Mouse (Mus musculus) embryonic facial prominence, embryonic 11.5 days (tissue): Measurements from ENCODE around the gene Rxra. TPM values are rescaled to one million over a fixed set of nuclear protein-coding genes. Genes with fewer than 3 reads are reported as not detected.

Source experiments
- ATAC-seq: fragments of 200-750 bp; cut with Nextera tagmentation; replicated peaks from 2 replicates; pipeline ENCODE4 v1.8.0; 2017; ENCODE audit warnings: low read depth; ENCODE audit not compliant: insufficient number of reproducible peaks, low FRiP score, low TSS enrichment
- DNase-seq: peaks from one replicate; pipeline ENCODE4 v3.0.0-alpha.2; 2015; ENCODE audit warnings: low spot score
- H3K27ac ChIP-seq: fragments of 300-500 bp; sonication (generic); replicated peaks from 2 replicates; pipeline ENCODE4 v1.5.1; 2014; ENCODE audit warnings: mild to moderate bottlenecking, low read depth, low read length, control low read depth
- H3K27me3 ChIP-seq: fragments of 300-500 bp; sonication (generic); 2 replicates; pipeline ENCODE4 v1.6.1; 2014; ENCODE audit warnings: mild to moderate bottlenecking, low read length, moderate library complexity, mixed read lengths; ENCODE audit not compliant: control insufficient read depth, insufficient read depth
- H3K36me3 ChIP-seq: fragments of 300-500 bp; sonication (generic); replicated peaks from 2 replicates; pipeline ENCODE4 v1.6.1; 2014; ENCODE audit warnings: low read depth, mild to moderate bottlenecking, low read length, moderate library complexity, mixed read lengths; ENCODE audit not compliant: control insufficient read depth, insufficient read depth
- H3K4me1 ChIP-seq: fragments of 300-500 bp; sonication (generic); 2 replicates; pipeline ENCODE4 v1.6.1; 2014; ENCODE audit warnings: low read length, mixed read lengths; ENCODE audit not compliant: control insufficient read depth, insufficient read depth
- H3K4me2 ChIP-seq: fragments of 300-500 bp; sonication (generic); 2 replicates; pipeline ENCODE4 v1.6.1; 2014; ENCODE audit warnings: low read depth, mild to moderate bottlenecking, control low read depth, low read length, moderate library complexity
- H3K4me3 ChIP-seq: fragments of 300-500 bp; sonication (generic); 2 replicates; pipeline ENCODE4 v1.5.1; 2014; ENCODE audit warnings: low read depth, low read length, control low read depth
- H3K9ac ChIP-seq: fragments of 300-500 bp; sonication (generic); replicated peaks from 2 replicates; pipeline ENCODE4 v1.6.1; 2014; ENCODE audit warnings: mild to moderate bottlenecking, control low read depth, low read length
- H3K9me3 ChIP-seq: fragments of 300-500 bp; sonication (generic); replicated peaks from 2 replicates; pipeline ENCODE4 v1.6.1; 2016; ENCODE audit warnings: mild to moderate bottlenecking, low read length, inconsistent platforms, mixed read lengths; ENCODE audit not compliant: control insufficient read depth
- WGBS: fragments of 180-500 bp; shearing (Covaris S2); extraction: QIAGEN DNeasy Blood & Tissue Kit; methylation state at CpG from one replicate; pipeline ENCODE4 v1.1.7; 2014; 5-methylcytosine and 5-hydroxymethylcytosine counted together
- polyA plus RNA-seq: library from polyadenylated mRNA; unstranded; fragments of >200 nt; fragmentation: Nextera tagmentation; extraction: Ambion mirVana; gene quantifications from 2 replicates; pipeline ENCODE4 v1.2.1, GENCODE M21; 2014

The Rxra gene
- polyA plus RNA-seq, 1 experiment from 2014 or later: 7.6 TPM

DNA sequence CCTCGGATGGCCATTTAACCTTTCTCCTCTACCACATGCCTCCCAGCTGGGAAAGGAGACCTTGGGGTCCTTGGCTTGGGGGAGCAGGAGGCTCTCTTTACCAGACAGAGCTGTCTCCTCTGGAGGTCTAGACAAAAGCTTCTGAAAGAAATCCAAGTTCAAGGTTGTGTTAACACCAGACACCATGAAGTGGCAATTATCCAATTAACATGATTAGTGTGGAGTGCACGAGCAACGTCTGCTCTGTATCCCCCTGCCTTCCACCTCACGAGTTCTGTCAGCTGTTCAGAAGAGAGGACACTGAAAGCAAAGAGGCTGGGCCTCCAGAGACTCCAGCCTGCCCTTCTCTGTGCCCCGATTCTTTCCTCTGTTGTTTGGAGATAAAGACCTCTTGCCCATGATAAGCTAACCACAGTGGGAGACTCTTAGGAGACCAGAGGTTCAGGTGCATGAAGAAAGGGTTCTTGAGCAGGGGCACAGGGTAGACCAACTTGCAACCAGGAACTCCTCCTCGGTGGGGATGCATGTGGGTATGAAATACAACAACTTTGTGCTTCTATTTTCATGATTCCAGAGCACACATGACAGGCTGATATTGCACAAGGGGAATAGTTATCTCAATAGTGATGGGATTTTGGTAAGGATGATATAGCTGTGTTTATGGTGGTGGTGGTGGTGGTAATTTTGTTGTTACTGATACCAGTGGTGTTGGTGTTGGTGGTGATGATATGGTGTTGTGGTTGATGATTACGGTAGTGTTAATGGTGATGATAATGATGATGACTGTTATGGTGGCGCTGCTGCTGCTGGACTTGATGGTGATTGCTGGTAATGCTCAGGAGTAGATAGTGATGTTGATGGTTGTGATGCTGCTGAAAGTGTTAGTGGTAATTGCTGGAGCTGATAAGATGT, 21.7 kb upstream of the Rxra start:
- Histone ChIP-seq H3K27me3 (no peaks in the 10 kb centered on the region), H3K9me3 (no peaks in the 10 kb centered on the region), H3K9ac (no peak overlapping the region), H3K4me1 (peaks cover 3% of the 10 kb centered on the region; the same call in 1 of the 2 replicates), H3K36me3 (no peaks in the 10 kb centered on the region), H3K4me3 (no peak overlapping the region), H3K27ac (no peak overlapping the region), H3K4me2 (no peak overlapping the region)
- ATAC-seq: no peak
- peak; percentile 12 for DNase-seq
- 46% methylated on average over 8 of the region's 8 CpGs for WGBS

DNA sequence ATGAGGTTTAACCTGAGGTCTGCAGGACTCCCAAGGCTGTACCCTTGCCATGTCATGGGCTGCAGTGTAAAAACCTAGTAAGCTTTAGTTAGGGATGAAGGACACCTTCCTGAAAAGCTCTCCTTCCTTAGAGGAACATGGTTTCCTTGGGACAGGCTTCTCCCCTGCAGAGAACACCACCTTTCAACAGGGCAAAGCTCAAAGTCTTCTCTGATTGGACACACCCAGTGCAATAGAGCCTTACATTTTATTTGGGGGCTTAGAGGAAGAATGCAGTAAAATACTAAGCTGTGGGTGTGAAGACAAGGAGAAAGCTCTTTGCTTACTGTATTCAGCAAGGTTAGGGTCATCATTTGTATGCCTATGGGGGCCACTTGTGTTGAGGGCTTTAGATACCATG, 19.7 kb upstream of the Rxra start:
- Histone ChIP-seq H3K27me3 (no peaks in the 10 kb centered on the region), H3K4me1 (no peaks in the 10 kb centered on the region), H3K4me2 (no peak overlapping the region), H3K9me3 (no peaks in the 10 kb centered on the region), H3K36me3 (no peaks in the 10 kb centered on the region), H3K27ac (no peak overlapping the region), H3K4me3 (no peak overlapping the region), H3K9ac (no peak overlapping the region)
- DNase-seq: no peak
- ATAC-seq: no peak

DNA sequence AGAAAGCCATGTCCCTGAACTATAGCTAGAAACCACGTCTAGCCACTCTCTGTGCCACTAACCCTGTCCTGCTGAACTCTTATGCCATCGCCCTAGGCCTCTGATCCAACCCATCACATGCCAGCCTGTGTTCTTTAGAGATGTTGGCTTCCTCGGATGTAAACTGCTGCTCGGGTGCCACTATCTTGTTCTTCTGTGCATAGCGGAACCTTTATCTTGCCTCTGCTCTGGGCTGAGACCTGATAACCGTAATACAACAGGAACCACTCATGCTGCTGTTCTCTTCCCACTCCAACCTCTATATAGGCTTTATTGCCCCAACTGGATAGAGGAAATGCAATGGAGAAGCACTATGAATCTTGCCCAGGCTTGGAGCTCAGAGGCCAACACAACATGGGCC, 11.0 kb upstream of the Rxra start:
- WGBS: 92% methylated on average over 6 of the region's 6 CpGs

DNA sequence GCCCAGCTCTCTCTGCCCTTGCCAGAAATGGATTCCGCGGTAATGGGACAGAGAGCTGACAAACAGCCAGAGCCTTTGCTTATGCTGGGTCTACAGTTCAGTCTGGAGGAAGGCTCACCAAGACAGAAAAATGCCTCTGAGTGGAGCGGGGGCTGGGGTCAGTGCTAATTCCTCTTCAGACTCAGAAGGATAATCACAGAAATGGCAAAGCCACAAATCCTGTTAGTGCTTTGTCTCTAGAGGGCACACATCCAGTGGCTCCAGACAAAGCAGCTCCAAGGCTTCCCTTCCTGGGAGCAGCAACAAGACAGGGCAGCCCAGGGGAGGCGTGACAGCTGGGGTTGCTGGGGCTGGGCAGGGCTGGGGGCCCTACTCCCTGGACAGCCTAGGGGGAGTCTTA, 9.5 kb upstream of the Rxra start:
- no peak for DNase-seq
- no peak for ATAC-seq
- H3K36me3 ChIP-seq: no peaks in the 10 kb centered on the region
- no peak overlapping the region for H3K4me2 ChIP-seq
- WGBS: 49% methylated on average over 4 of the region's 4 CpGs
- no peak overlapping the region for H3K27ac ChIP-seq
- H3K4me3 ChIP-seq: no peak overlapping the region
- H3K9me3 ChIP-seq: no peaks in the 10 kb centered on the region
- no peaks in the 10 kb centered on the region for H3K4me1 ChIP-seq
- no peak overlapping the region for H3K9ac ChIP-seq
- no peaks in the 10 kb centered on the region for H3K27me3 ChIP-seq

More for the DNA sequence above, 11.0 kb upstream of the Rxra start:
- Histone ChIP-seq H3K4me3 (no peak overlapping the region), H3K27me3 (no peaks in the 10 kb centered on the region), H3K4me2 (no peak overlapping the region), H3K27ac (no peak overlapping the region), H3K36me3 (no peaks in the 10 kb centered on the region), H3K4me1 (no peaks in the 10 kb centered on the region), H3K9me3 (no peaks in the 10 kb centered on the region), H3K9ac (no peak overlapping the region)
- ATAC-seq (no peak), DNase-seq (no peak)

DNA sequence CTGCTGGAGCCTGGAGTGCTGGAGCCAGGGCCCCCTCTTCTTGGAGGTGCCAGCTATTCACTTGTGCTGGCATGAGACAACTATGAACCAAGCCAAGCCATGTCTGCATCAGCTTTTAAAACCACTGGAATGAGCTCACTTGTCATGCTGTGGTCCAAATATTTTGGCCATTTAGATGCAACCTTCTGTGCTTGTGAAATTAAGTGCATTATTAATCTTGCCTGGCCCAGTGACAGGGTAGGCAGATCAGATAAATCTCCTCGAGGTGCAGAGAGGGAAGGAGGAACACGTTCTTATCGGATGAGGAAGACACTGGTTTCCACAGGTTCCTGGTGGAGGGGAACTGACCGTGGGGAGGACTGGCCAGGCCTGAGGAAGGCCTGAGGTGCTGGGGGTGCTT, 8.6 kb upstream of the Rxra start:
- Histone ChIP-seq H3K9ac (no peak overlapping the region), H3K4me1 (no peaks in the 10 kb centered on the region), H3K27ac (no peak overlapping the region), H3K27me3 (no peaks in the 10 kb centered on the region), H3K36me3 (no peaks in the 10 kb centered on the region), H3K4me2 (no peak overlapping the region), H3K9me3 (no peaks in the 10 kb centered on the region), H3K4me3 (no peak overlapping the region)
- DNase-seq (no peak), ATAC-seq (no peak)
- WGBS: 75% methylated on average over 4 of the region's 4 CpGs

DNA sequence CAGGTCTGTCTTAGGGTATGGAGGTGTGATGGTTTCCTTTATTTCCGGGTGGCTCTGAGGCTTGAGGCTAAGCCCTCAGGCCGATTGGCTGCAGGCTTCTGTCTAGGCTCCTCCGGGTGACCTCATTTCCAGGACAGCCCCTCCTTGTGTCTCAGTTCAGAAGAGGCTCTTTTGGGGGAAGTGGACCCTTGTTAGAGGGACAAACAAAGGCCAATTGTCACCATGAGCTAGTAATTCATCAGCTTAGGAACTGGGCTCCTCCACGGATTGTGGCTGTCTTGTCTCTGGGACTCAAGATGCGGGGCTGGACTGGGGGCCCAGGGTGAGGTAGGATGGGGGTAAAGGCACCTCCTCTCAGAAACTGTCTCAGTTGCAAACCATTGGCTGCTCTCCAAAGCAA, 5.5 kb upstream of the Rxra start:
- Histone ChIP-seq H3K36me3 (no peaks in the 10 kb centered on the region), H3K9ac (no peak overlapping the region), H3K9me3 (no peaks in the 10 kb centered on the region), H3K4me1 (no peaks in the 10 kb centered on the region), H3K4me3 (no peak overlapping the region), H3K4me2 (no peak overlapping the region), H3K27me3 (no peaks in the 10 kb centered on the region), H3K27ac (no peak overlapping the region)
- no peak for ATAC-seq
- WGBS: 32% methylated on average over 5 of the region's 5 CpGs
- no peak for DNase-seq

DNA sequence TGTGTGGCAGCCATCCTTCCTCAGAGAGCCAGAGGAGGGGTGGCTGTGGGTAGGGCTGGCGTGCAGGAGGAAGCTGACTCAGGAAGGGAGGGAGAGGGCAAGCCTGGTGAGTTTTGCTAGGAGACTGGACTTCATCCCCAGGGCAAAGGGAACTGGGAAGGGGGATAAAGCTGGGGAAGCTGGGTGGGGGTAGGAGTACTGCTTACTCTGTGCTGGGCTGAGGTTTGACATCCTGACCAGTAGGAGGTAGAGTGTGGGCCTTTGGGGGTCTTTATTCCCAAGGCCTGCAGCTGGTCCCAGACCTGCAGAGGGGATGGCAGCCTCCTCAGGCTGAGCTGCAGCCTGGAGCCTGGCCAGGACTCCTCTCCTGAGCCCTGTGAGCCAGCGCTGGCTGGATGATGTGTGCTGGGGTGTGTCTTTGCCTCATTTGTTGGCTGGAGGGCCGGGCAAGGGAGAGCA, 4.6 kb upstream of the Rxra start:
- H3K4me1 ChIP-seq: peaks cover 2% of the 10 kb centered on the region
- 21% methylated on average over 3 of the region's 3 CpGs for WGBS
- H3K36me3 ChIP-seq: no peaks in the 10 kb centered on the region
- no peaks in the 10 kb centered on the region for H3K27me3 ChIP-seq
- H3K4me3 ChIP-seq: no peak overlapping the region
- no peak overlapping the region for H3K4me2 ChIP-seq
- H3K9ac ChIP-seq: no peak overlapping the region
- no peak for ATAC-seq
- no peaks in the 10 kb centered on the region for H3K9me3 ChIP-seq
- no peak for DNase-seq
- H3K27ac ChIP-seq: no peak overlapping the region

DNA sequence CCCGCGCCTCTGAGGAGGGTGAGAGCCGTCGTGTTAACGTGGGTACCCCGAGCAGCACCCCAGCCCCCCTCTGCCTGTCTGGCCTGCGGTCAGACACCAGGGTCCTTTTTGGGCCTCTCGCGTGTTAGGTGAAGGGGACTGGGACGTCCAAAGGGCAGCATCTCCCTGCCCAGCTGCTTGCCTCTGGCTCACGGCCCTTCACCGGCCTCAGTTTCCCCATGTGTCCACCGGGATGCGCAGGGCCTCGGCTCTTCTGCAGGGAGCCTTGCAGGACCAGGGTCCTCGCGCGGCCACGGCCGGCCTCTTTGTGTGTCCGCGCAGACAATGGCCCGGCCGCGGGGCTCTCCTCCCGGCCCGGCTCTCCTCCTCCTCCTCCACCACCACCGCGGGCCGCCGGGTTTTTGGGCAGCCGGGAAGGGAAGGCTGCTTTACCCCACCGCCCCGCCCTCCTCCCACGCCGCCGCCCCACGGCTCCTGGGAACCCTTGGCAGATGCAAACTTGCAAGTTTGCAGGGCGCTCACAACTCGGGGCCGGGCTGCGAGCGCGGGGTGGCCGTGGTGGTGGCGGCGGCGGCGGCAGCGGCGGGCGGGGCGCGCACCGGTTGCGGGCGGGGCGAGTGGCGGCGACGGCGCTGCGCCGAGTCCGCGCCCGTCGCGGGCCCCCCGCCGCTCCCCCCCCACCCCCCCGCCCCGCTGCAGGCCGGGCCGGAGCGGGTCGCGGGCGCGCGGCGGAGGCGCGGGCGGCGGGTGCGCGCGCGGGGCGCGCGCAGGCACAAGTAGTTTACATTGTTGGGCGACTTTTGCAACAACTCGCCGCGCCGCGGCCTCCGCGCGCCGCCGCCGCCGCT, 462 bp downstream of the Rxra start:
- no peaks in the 10 kb centered on the region for H3K27me3 ChIP-seq
- no peaks in the 10 kb centered on the region for H3K9me3 ChIP-seq
- H3K4me1 ChIP-seq: peaks cover 19% of the 10 kb centered on the region
- no peaks in the 10 kb centered on the region for H3K36me3 ChIP-seq
- peak; percentile 31; the same call in 1 of the 2 replicates for ATAC-seq
- DNase-seq: peak; percentile 73
- H3K4me3 ChIP-seq: peak overlapping the region; percentile 89
- H3K27ac ChIP-seq: peak overlapping the region; percentile 95
- WGBS: 0% methylated on average over 46 of the region's 106 CpGs
- H3K9ac ChIP-seq: peak overlapping the region; percentile 95
- H3K4me2 ChIP-seq: peak overlapping the region; percentile 89
